Mouse (Mus musculus) heart, embryonic 11.5 days (tissue): ENCODE data around the gene Thbd. TPM values are rescaled to one million over a fixed set of nuclear protein-coding genes. Genes with fewer than 3 reads are reported as not detected.

ENCODE experiments used
- ATAC-seq: fragments of 200-750 bp; cut with Nextera tagmentation; replicated peaks from 2 replicates; pipeline ENCODE4 v1.8.0; 2017; ENCODE audit warnings: moderate library complexity; ENCODE audit not compliant: insufficient number of reproducible peaks, low FRiP score, low TSS enrichment
- H3K27ac ChIP-seq: fragments of 300-500 bp; sonication (generic); 2 replicates; pipeline ENCODE4 v1.5.1; 2014; ENCODE audit warnings: mild to moderate bottlenecking, low read depth, low read length
- H3K27me3 ChIP-seq: fragments of 300-500 bp; sonication (generic); 2 replicates; pipeline ENCODE4 v1.6.1; 2014; ENCODE audit warnings: mild to moderate bottlenecking, low read length, mixed read lengths; ENCODE audit not compliant: control insufficient read depth, insufficient read depth
- H3K36me3 ChIP-seq: fragments of 300-500 bp; sonication (generic); 2 replicates; pipeline ENCODE4 v1.6.1; 2014; ENCODE audit warnings: mild to moderate bottlenecking, low read length, moderate library complexity, mixed read lengths; ENCODE audit not compliant: control insufficient read depth, insufficient read depth
- H3K4me1 ChIP-seq: fragments of 300-500 bp; sonication (generic); 2 replicates; pipeline ENCODE4 v1.6.1; 2014; ENCODE audit warnings: low read length; ENCODE audit not compliant: control insufficient read depth, insufficient read depth
- H3K4me2 ChIP-seq: fragments of 300-500 bp; sonication (generic); 2 replicates; pipeline ENCODE4 v1.6.1; 2014; ENCODE audit warnings: mild to moderate bottlenecking, moderate library complexity
- H3K4me3 ChIP-seq: fragments of 300-500 bp; sonication (generic); 2 replicates; pipeline ENCODE4 v1.5.1; 2014; ENCODE audit warnings: low read depth, low read length
- H3K9ac ChIP-seq: fragments of 300-500 bp; sonication (generic); 2 replicates; pipeline ENCODE4 v1.6.1; 2014; ENCODE audit warnings: mild to moderate bottlenecking, low read depth, low read length, moderate library complexity
- H3K9me3 ChIP-seq: fragments of 300-500 bp; sonication (generic); replicated peaks from 2 replicates; pipeline ENCODE4 v1.6.1; 2016; ENCODE audit warnings: low read length; ENCODE audit not compliant: control insufficient read depth
- WGBS: fragments of 180-500 bp; shearing (Covaris S2); extraction: QIAGEN DNeasy Blood & Tissue Kit; methylation state at CpG from one replicate; pipeline ENCODE4 v1.1.7; 2014; ENCODE audit not compliant: insufficient replicate concordance; 5-methylcytosine and 5-hydroxymethylcytosine counted together
- polyA plus RNA-seq: library from polyadenylated mRNA; unstranded; fragments of >200 nt; fragmentation: Nextera tagmentation; extraction: Ambion mirVana; gene quantifications from 2 replicates; pipeline ENCODE4 v1.2.1, GENCODE M21; 2014

Gene Thbd
- polyA plus RNA-seq, 1 experiment from 2014 or later: 18.5 TPM

GRCm38 (mm10) chr2:148432346-148432745, 24.4 kb upstream of the Thbd start:
- Histone ChIP-seq H3K27me3 (no peaks in the 10 kb centered on the region), H3K27ac (no peak overlapping the region), H3K9me3 (no peaks in the 10 kb centered on the region), H3K4me1 (no peaks in the 10 kb centered on the region), H3K36me3 (no peaks in the 10 kb centered on the region), H3K4me2 (no peak overlapping the region), H3K9ac (no peak overlapping the region), H3K4me3 (no peak overlapping the region)
- 33% methylated on average over 2 of the region's 2 CpGs for WGBS
- no peak for ATAC-seq

GRCm38 (mm10) chr2:148430941-148431340, 23.0 kb upstream of the Thbd start:
- H3K9me3 ChIP-seq: no peaks in the 10 kb centered on the region
- 71% methylated on average over 4 of the region's 4 CpGs for WGBS
- ATAC-seq: no peak

GRCm38 (mm10) chr2:148429001-148429505, 21.1 kb upstream of the Thbd start:
- Histone ChIP-seq H3K9ac (no peak overlapping the region), H3K4me3 (no peak overlapping the region), H3K27ac (no peak overlapping the region), H3K36me3 (no peaks in the 10 kb centered on the region), H3K4me1 (no peaks in the 10 kb centered on the region), H3K4me2 (no peak overlapping the region), H3K27me3 (no peaks in the 10 kb centered on the region), H3K9me3 (no peaks in the 10 kb centered on the region)
- ATAC-seq: no peak

More at GRCm38 (mm10) chr2:148430941-148431340, 23.0 kb upstream of the Thbd start:
- Histone ChIP-seq H3K4me3 (no peak overlapping the region), H3K27me3 (no peaks in the 10 kb centered on the region), H3K9ac (no peak overlapping the region), H3K4me1 (no peaks in the 10 kb centered on the region), H3K4me2 (no peak overlapping the region), H3K27ac (no peak overlapping the region), H3K36me3 (no peaks in the 10 kb centered on the region)

- Histone ChIP-seq H3K36me3 (no peaks in the 10 kb centered on the region), H3K4me2 (no peak overlapping the region), H3K4me1 (no peaks in the 10 kb centered on the region), H3K9ac (no peak overlapping the region), H3K27me3 (no peaks in the 10 kb centered on the region), H3K27ac (no peak overlapping the region), H3K9me3 (no peaks in the 10 kb centered on the region), H3K4me3 (no peak overlapping the region)
- ATAC-seq: no peak
- WGBS: 72% methylated on average over 3 of the region's 3 CpGs
Measured at GRCm38 (mm10) chr2:148428523-148428922, 20.5 kb upstream of the Thbd start.

GRCm38 (mm10) chr2:148427553-148427952, 19.6 kb upstream of the Thbd start:
- H3K9me3 ChIP-seq: no peaks in the 10 kb centered on the region
- WGBS: 79% methylated on average over 3 of the region's 3 CpGs
- no peak overlapping the region for H3K27ac ChIP-seq
- H3K36me3 ChIP-seq: no peaks in the 10 kb centered on the region
- no peaks in the 10 kb centered on the region for H3K4me1 ChIP-seq
- H3K4me3 ChIP-seq: no peak overlapping the region
- ATAC-seq: no peak
- H3K27me3 ChIP-seq: no peaks in the 10 kb centered on the region
- no peak overlapping the region for H3K9ac ChIP-seq
- H3K4me2 ChIP-seq: no peak overlapping the region

GRCm38 (mm10) chr2:148425709-148426382, 17.9 kb upstream of the Thbd start:
- H3K4me2 ChIP-seq: no peak overlapping the region
- H3K9me3 ChIP-seq: no peaks in the 10 kb centered on the region
- no peak; the same call in 1 of the 2 replicates for ATAC-seq
- H3K4me3 ChIP-seq: no peak overlapping the region
- H3K27ac ChIP-seq: no peak overlapping the region
- 74% methylated on average over 5 of the region's 5 CpGs for WGBS
- no peak overlapping the region for H3K9ac ChIP-seq
- H3K4me1 ChIP-seq: no peaks in the 10 kb centered on the region
- H3K36me3 ChIP-seq: no peaks in the 10 kb centered on the region
- no peaks in the 10 kb centered on the region for H3K27me3 ChIP-seq

GRCm38 (mm10) chr2:148421706-148422105, 13.7 kb upstream of the Thbd start:
- no peak overlapping the region for H3K27ac ChIP-seq
- no peaks in the 10 kb centered on the region for H3K27me3 ChIP-seq
- no peak overlapping the region for H3K4me2 ChIP-seq
- no peaks in the 10 kb centered on the region for H3K9me3 ChIP-seq
- H3K9ac ChIP-seq: no peak overlapping the region
- H3K36me3 ChIP-seq: no peaks in the 10 kb centered on the region
- no peaks in the 10 kb centered on the region for H3K4me1 ChIP-seq
- H3K4me3 ChIP-seq: no peak overlapping the region
- 64% methylated on average over 1 of the region's 1 CpGs for WGBS
- no peak for ATAC-seq

- Histone ChIP-seq H3K4me2 (no peak overlapping the region), H3K9ac (no peak overlapping the region), H3K27me3 (no peaks in the 10 kb centered on the region), H3K9me3 (no peaks in the 10 kb centered on the region), H3K4me3 (no peak overlapping the region), H3K4me1 (no peaks in the 10 kb centered on the region), H3K36me3 (no peaks in the 10 kb centered on the region), H3K27ac (no peak overlapping the region)
- WGBS: 50% methylated on average over 1 of the region's 1 CpGs
- no peak for ATAC-seq
Measured at GRCm38 (mm10) chr2:148421112-148421511, 13.1 kb upstream of the Thbd start.

GRCm38 (mm10) chr2:148419776-148420175, 11.8 kb upstream of the Thbd start:
- no peak overlapping the region for H3K27ac ChIP-seq
- no peaks in the 10 kb centered on the region for H3K4me1 ChIP-seq
- 86% methylated on average over 2 of the region's 2 CpGs for WGBS
- H3K4me2 ChIP-seq: no peak overlapping the region
- no peak for ATAC-seq
- H3K36me3 ChIP-seq: no peaks in the 10 kb centered on the region
- H3K27me3 ChIP-seq: no peaks in the 10 kb centered on the region
- H3K9me3 ChIP-seq: no peaks in the 10 kb centered on the region
- H3K4me3 ChIP-seq: no peak overlapping the region
- no peak overlapping the region for H3K9ac ChIP-seq
